Mouse (Mus musculus): ENCODE data around the gene Pomt1. TPM values are rescaled to one million over a fixed set of nuclear protein-coding genes. Genes with fewer than 3 reads are reported as not detected.

The Pomt1 gene
- polyA plus RNA-seq, 1 experiment from 2014 or later = 37.1 TPM

GRCm38 (mm10) chr2:32299469-32299868 is 63.1 kb downstream of the Pomt1 start:
- WGBS = 81% methylated on average over 4 of the region's 4 CpGs
- no peak for ATAC-seq (replicated peaks; ENCODE audit: low FRiP score)
- no peak overlapping the region for H3K4me2 ChIP-seq

GRCm38 (mm10) chr2:32302952-32303351 is 66.6 kb downstream of the Pomt1 start:
- DNase-seq (ENCODE audit: low spot score) (no peak), ATAC-seq (replicated peaks; ENCODE audit: low FRiP score) (no peak)
- Histone ChIP-seq H3K4me1 (replicated peaks; ENCODE audit: control insufficient read depth, insufficient read depth, low read length) (no peaks in the 10 kb centered on the region), H3K9ac (ENCODE audit: low read depth, low read length) (no peak overlapping the region), H3K4me2 (no peak overlapping the region), H3K9me3 (ENCODE audit: control insufficient read depth, low read length) (no peaks in the 10 kb centered on the region), H3K27ac (ENCODE audit: low read depth, low read length) (no peak overlapping the region), H3K36me3 (ENCODE audit: control insufficient read depth, insufficient read depth, low read length) (peaks cover 56% of the 10 kb centered on the region), H3K27me3 (replicated peaks; ENCODE audit: control insufficient read depth, insufficient read depth, low read length) (no peaks in the 10 kb centered on the region), H3K4me3 (ENCODE audit: low read depth, low read length) (no peak overlapping the region)
- WGBS = 93% methylated on average over 10 of the region's 10 CpGs

More at GRCm38 (mm10) chr2:32299469-32299868, 63.1 kb downstream of the Pomt1 start:
- no peak overlapping the region for H3K4me3 ChIP-seq (ENCODE audit: low read depth, low read length)
- H3K27ac ChIP-seq (ENCODE audit: low read depth, low read length) = no peak overlapping the region
- no peak overlapping the region for H3K9ac ChIP-seq (ENCODE audit: low read depth, low read length)
- H3K27me3 ChIP-seq (replicated peaks; ENCODE audit: control insufficient read depth, insufficient read depth, low read length) = no peaks in the 10 kb centered on the region
- no peaks in the 10 kb centered on the region for H3K9me3 ChIP-seq (ENCODE audit: control insufficient read depth, low read length)
- H3K4me1 ChIP-seq (replicated peaks; ENCODE audit: control insufficient read depth, insufficient read depth, low read length) = no peaks in the 10 kb centered on the region
- DNase-seq (ENCODE audit: low spot score) = no peak
- peaks cover 40% of the 10 kb centered on the region for H3K36me3 ChIP-seq (ENCODE audit: control insufficient read depth, insufficient read depth, low read length)

- Histone ChIP-seq H3K27ac (ENCODE audit: low read depth, low read length) (no peak overlapping the region), H3K9me3 (ENCODE audit: control insufficient read depth, low read length) (no peaks in the 10 kb centered on the region), H3K4me3 (ENCODE audit: low read depth, low read length) (no peak overlapping the region), H3K27me3 (replicated peaks; ENCODE audit: control insufficient read depth, insufficient read depth, low read length) (no peaks in the 10 kb centered on the region), H3K4me1 (replicated peaks; ENCODE audit: control insufficient read depth, insufficient read depth, low read length) (no peaks in the 10 kb centered on the region), H3K9ac (ENCODE audit: low read depth, low read length) (no peak overlapping the region), H3K36me3 (ENCODE audit: control insufficient read depth, insufficient read depth, low read length) (peaks cover 49% of the 10 kb centered on the region), H3K4me2 (no peak overlapping the region)
- WGBS = 66% methylated on average over 8 of the region's 8 CpGs
- ATAC-seq (replicated peaks; ENCODE audit: low FRiP score) = no peak
- no peak for DNase-seq (ENCODE audit: low spot score)
Observed at GRCm38 (mm10) chr2:32304145-32304832, 67.9 kb downstream of the Pomt1 start.

Other genes with a start within 250 kb of the Pomt1 start
- gene Fam78a, start 151.7 kb upstream of the Pomt1 start, polyA plus RNA-seq (2014; fragmentation: Nextera tagmentation; extraction: Ambion mirVana) = 19.2 and 19.8 TPM in 2 replicates
- 5.3 TPM in 2 replicates for gene Plpp7, start 141.1 kb upstream of the Pomt1 start, polyA plus RNA-seq (2014; fragmentation: Nextera tagmentation; extraction: Ambion mirVana)
- gene Prrc2b, start 85.5 kb upstream of the Pomt1 start, polyA plus RNA-seq (2014; fragmentation: Nextera tagmentation; extraction: Ambion mirVana) = 37.8 and 48.1 TPM in 2 replicates
- gene Uck1, start 23.6 kb downstream of the Pomt1 start, polyA plus RNA-seq (2014; fragmentation: Nextera tagmentation; extraction: Ambion mirVana) = 57.3 and 59.5 TPM in 2 replicates
- gene Golga2, start 50.8 kb downstream of the Pomt1 start, polyA plus RNA-seq (2014; fragmentation: Nextera tagmentation; extraction: Ambion mirVana) = 18.8 and 19.7 TPM in 2 replicates
- gene Swi5, start 51.5 kb downstream of the Pomt1 start, polyA plus RNA-seq (2014; fragmentation: Nextera tagmentation; extraction: Ambion mirVana) = 369 and 385 TPM in 2 replicates
- 45.5 and 45.8 TPM in 2 replicates for gene Ciz1, start 115.7 kb downstream of the Pomt1 start, polyA plus RNA-seq (2014; fragmentation: Nextera tagmentation; extraction: Ambion mirVana)
- gene Dnm1, start 116.7 kb downstream of the Pomt1 start, polyA plus RNA-seq (2014; fragmentation: Nextera tagmentation; extraction: Ambion mirVana) = 9.3 and 10.0 TPM in 2 replicates
- gene 1110008P14Rik, start 145.3 kb downstream of the Pomt1 start, polyA plus RNA-seq (2014; fragmentation: Nextera tagmentation; extraction: Ambion mirVana) = 36.2 and 39.7 TPM in 2 replicates
- 8.0 and 9.9 TPM in 2 replicates for gene Lcn2, start 151.7 kb downstream of the Pomt1 start, polyA plus RNA-seq (2014; fragmentation: Nextera tagmentation; extraction: Ambion mirVana)
- gene Ptges2, start 159.3 kb downstream of the Pomt1 start, polyA plus RNA-seq (2014; fragmentation: Nextera tagmentation; extraction: Ambion mirVana) = 23.0 and 23.6 TPM in 2 replicates
- gene Naif1, start 213.9 kb downstream of the Pomt1 start, polyA plus RNA-seq (2014; fragmentation: Nextera tagmentation; extraction: Ambion mirVana) = 4.5 and 5.4 TPM in 2 replicates
- 10.4 and 12.7 TPM in 2 replicates for gene Slc25a25, start 214.9 kb downstream of the Pomt1 start, polyA plus RNA-seq (2014; fragmentation: Nextera tagmentation; extraction: Ambion mirVana)

Measured in liver, embryonic 11.5 days (tissue).